Mouse (Mus musculus) hindbrain, embryonic 14.5 days (tissue): ENCODE measurements around the gene Fam241a. TPM values are rescaled to one million over a fixed set of nuclear protein-coding genes. Genes with fewer than 3 reads are reported as not detected.

Experiments
- ATAC-seq: fragments of 200-750 bp; cut with Nextera tagmentation; 2 replicates; pipeline ENCODE4 v1.8.0; 2017; ENCODE audit warnings: moderate number of reproducible peaks, mild to moderate bottlenecking, moderate TSS enrichment, moderate library complexity; ENCODE audit not compliant: low FRiP score
- DNase-seq: peaks from one replicate; pipeline ENCODE4 v3.0.0-alpha.2; 2015; ENCODE audit warnings: low spot score
- H3K27ac ChIP-seq: fragments of 300-500 bp; sonication (generic); 2 replicates; pipeline ENCODE4 v1.5.1; 2014; ENCODE audit warnings: mild to moderate bottlenecking, moderate library complexity
- H3K27me3 ChIP-seq: fragments of 300-500 bp; sonication (generic); 2 replicates; pipeline ENCODE4 v1.6.1; 2014; ENCODE audit warnings: mild to moderate bottlenecking, low read length, mixed read lengths; ENCODE audit not compliant: control insufficient read depth, insufficient read depth
- H3K36me3 ChIP-seq: fragments of 300-500 bp; sonication (generic); replicated peaks from 2 replicates; pipeline ENCODE4 v1.6.1; 2014; ENCODE audit not compliant: control insufficient read depth, insufficient read depth
- H3K4me1 ChIP-seq: fragments of 300-500 bp; sonication (generic); replicated peaks from 2 replicates; pipeline ENCODE4 v1.6.1; 2014; ENCODE audit warnings: antibody characterized with exemption, low read length, mixed read lengths; ENCODE audit not compliant: control insufficient read depth, insufficient read depth
- H3K4me2 ChIP-seq: fragments of 300-500 bp; sonication (generic); replicated peaks from 2 replicates; pipeline ENCODE4 v1.6.1; 2014; ENCODE audit warnings: mild to moderate bottlenecking, moderate library complexity
- H3K4me3 ChIP-seq: fragments of 300-500 bp; sonication (generic); replicated peaks from 2 replicates; pipeline ENCODE4 v1.5.1; 2014; ENCODE audit warnings: mild to moderate bottlenecking, low read length
- H3K9ac ChIP-seq: fragments of 300-500 bp; sonication (generic); 2 replicates; pipeline ENCODE4 v1.6.1; 2014
- H3K9me3 ChIP-seq: fragments of 300-500 bp; sonication (generic); 2 replicates; pipeline ENCODE4 v1.6.1; 2016; ENCODE audit warnings: low read length; ENCODE audit not compliant: control insufficient read depth
- WGBS: fragments of 180-500 bp; shearing (Covaris S2); extraction: QIAGEN DNeasy Blood & Tissue Kit; methylation state at CpG from one replicate; pipeline ENCODE4 v1.1.7; 2014; 5-methylcytosine and 5-hydroxymethylcytosine counted together
- polyA plus RNA-seq: library from polyadenylated mRNA; unstranded; fragments of >200 nt; fragmentation: Nextera tagmentation; extraction: Ambion mirVana; gene quantifications from 2 replicates; pipeline ENCODE4 v1.2.1, GENCODE M21; 2014

Gene Fam241a
- polyA plus RNA-seq, 1 experiment from 2014 or later, result 10.4 TPM

GRCm38 (mm10) chr3:127827123-127827522, 69.0 kb downstream of the Fam241a start:
- H3K27me3 ChIP-seq, result no peaks in the 10 kb centered on the region
- H3K36me3 ChIP-seq, result peaks cover 15% of the 10 kb centered on the region
- H3K27ac ChIP-seq, result no peak overlapping the region
- no peak overlapping the region for H3K9ac ChIP-seq
- H3K4me3 ChIP-seq, result no peak overlapping the region
- ATAC-seq, result no peak
- H3K4me1 ChIP-seq, result peaks cover 6% of the 10 kb centered on the region; the same call in 1 of the 2 replicates
- no peak overlapping the region for H3K4me2 ChIP-seq
- DNase-seq, result peak; percentile 26
- WGBS, result 38% methylated on average over 7 of the region's 7 CpGs
- H3K9me3 ChIP-seq, result no peaks in the 10 kb centered on the region

GRCm38 (mm10) chr3:127826503-127826902, 69.6 kb downstream of the Fam241a start:
- ATAC-seq, result no peak
- Histone ChIP-seq H3K4me2 (no peak overlapping the region), H3K27me3 (no peaks in the 10 kb centered on the region), H3K4me3 (no peak overlapping the region), H3K27ac (no peak overlapping the region), H3K9ac (no peak overlapping the region), H3K9me3 (no peaks in the 10 kb centered on the region), H3K36me3 (peaks cover 18% of the 10 kb centered on the region), H3K4me1 (peaks cover 6% of the 10 kb centered on the region; the same call in 1 of the 2 replicates)
- 81% methylated on average over 7 of the region's 7 CpGs for WGBS
- DNase-seq, result no peak

GRCm38 (mm10) chr3:127823886-127824863, 71.9 kb downstream of the Fam241a start:
- Histone ChIP-seq H3K9me3 (no peaks in the 10 kb centered on the region), H3K4me2 (no peak overlapping the region), H3K4me1 (peaks cover 6% of the 10 kb centered on the region; the same call in 1 of the 2 replicates), H3K4me3 (no peak overlapping the region), H3K36me3 (peaks cover 28% of the 10 kb centered on the region), H3K27me3 (no peaks in the 10 kb centered on the region), H3K27ac (no peak overlapping the region), H3K9ac (no peak overlapping the region)
- ATAC-seq (no peak), DNase-seq (no peak)
- 81% methylated on average over 17 of the region's 17 CpGs for WGBS

GRCm38 (mm10) chr3:127821209-127821608, 74.9 kb downstream of the Fam241a start:
- no peaks in the 10 kb centered on the region for H3K27me3 ChIP-seq
- H3K4me3 ChIP-seq, result no peak overlapping the region
- DNase-seq (no peak), ATAC-seq (no peak)
- H3K36me3 ChIP-seq, result peaks cover 46% of the 10 kb centered on the region
- 91% methylated on average over 5 of the region's 5 CpGs for WGBS
- no peaks in the 10 kb centered on the region for H3K9me3 ChIP-seq
- H3K4me2 ChIP-seq, result no peak overlapping the region
- no peak overlapping the region for H3K27ac ChIP-seq
- no peaks in the 10 kb centered on the region for H3K4me1 ChIP-seq
- H3K9ac ChIP-seq, result no peak overlapping the region

GRCm38 (mm10) chr3:127820400-127820799, 75.7 kb downstream of the Fam241a start:
- no peak overlapping the region for H3K4me3 ChIP-seq
- ATAC-seq, result no peak
- H3K9ac ChIP-seq, result no peak overlapping the region
- no peaks in the 10 kb centered on the region for H3K27me3 ChIP-seq
- H3K9me3 ChIP-seq, result no peaks in the 10 kb centered on the region
- no peak for DNase-seq
- peaks cover 50% of the 10 kb centered on the region for H3K36me3 ChIP-seq
- no peak overlapping the region for H3K4me2 ChIP-seq
- no peaks in the 10 kb centered on the region for H3K4me1 ChIP-seq
- H3K27ac ChIP-seq, result no peak overlapping the region
- WGBS, result 93% methylated on average over 1 of the region's 1 CpGs

Other genes starting within 250 kb of the Fam241a start
- 0.80 and 0.91 TPM in 2 replicates for gene Alpk1, start 115.8 kb downstream of the Fam241a start, polyA plus RNA-seq
- gene Tifa, start 106.5 kb downstream of the Fam241a start, polyA plus RNA-seq, result 3.9 and 5.3 TPM in 2 replicates
- gene Ap1ar, start 58.8 kb downstream of the Fam241a start, polyA plus RNA-seq, result 100.0 and 102 TPM in 2 replicates